Mouse (Mus musculus) lung, postnatal 36 days (tissue): Measurements from ENCODE around the gene Fsip1.

Experiments
- DNase-seq: peaks from one replicate; pipeline ENCODE4 v3.0.0; 2022; ENCODE audit warnings: mixed read lengths

Fsip1 gene

GRCm38 (mm10) chr2:118084693-118085092 lies 172.1 kb downstream of the Fsip1 start:
- no peak for DNase-seq

- no peak for DNase-seq
Measured at GRCm38 (mm10) chr2:118083652-118084051, 173.1 kb downstream of the Fsip1 start.

GRCm38 (mm10) chr2:118081581-118081980 lies 175.2 kb downstream of the Fsip1 start:
- no peak for DNase-seq
